Mouse (Mus musculus): ENCODE results near the gene Coq2. TPM values are rescaled to one million over a fixed set of nuclear protein-coding genes. Genes with fewer than 3 reads are reported as not detected.

Gene Coq2
- total RNA-seq, 2 experiments from 2014 or later, result 41.8 to 59.5 TPM

- ATAC-seq (replicated peaks; ENCODE audit: poor library complexity, severe bottlenecking), result no peak
Measured at GRCm38 (mm10) chr5:100666965-100667364, 8.0 kb downstream of the Coq2 start.

GRCm38 (mm10) chr5:100663854-100664253 lies 11.1 kb downstream of the Coq2 start:
- peak; percentile 36 for ATAC-seq (replicated peaks; ENCODE audit: poor library complexity, severe bottlenecking)

- ATAC-seq (replicated peaks; ENCODE audit: poor library complexity, severe bottlenecking), result peak; percentile 87
Measured at GRCm38 (mm10) chr5:100663011-100663410, 11.9 kb downstream of the Coq2 start.

GRCm38 (mm10) chr5:100658460-100658859 lies 16.5 kb downstream of the Coq2 start:
- ATAC-seq (replicated peaks; ENCODE audit: poor library complexity, severe bottlenecking), result no peak

- peak; percentile 92 for ATAC-seq (replicated peaks; ENCODE audit: poor library complexity, severe bottlenecking)
Measured at GRCm38 (mm10) chr5:100656352-100656751, 18.6 kb downstream of the Coq2 start.

- no peak for ATAC-seq (replicated peaks; ENCODE audit: poor library complexity, severe bottlenecking)
Measured at GRCm38 (mm10) chr5:100652327-100652726, 22.6 kb downstream of the Coq2 start.

- ATAC-seq (replicated peaks; ENCODE audit: poor library complexity, severe bottlenecking), result no peak
Measured at GRCm38 (mm10) chr5:100651486-100651885, 23.5 kb downstream of the Coq2 start.

GRCm38 (mm10) chr5:100650969-100651368 lies 24.0 kb downstream of the Coq2 start:
- no peak for ATAC-seq (replicated peaks; ENCODE audit: poor library complexity, severe bottlenecking)

GRCm38 (mm10) chr5:100648546-100648945 lies 26.4 kb downstream of the Coq2 start:
- peak; percentile 27 for ATAC-seq (replicated peaks; ENCODE audit: poor library complexity, severe bottlenecking)

GRCm38 (mm10) chr5:100648046-100648445 lies 26.9 kb downstream of the Coq2 start:
- ATAC-seq (replicated peaks; ENCODE audit: poor library complexity, severe bottlenecking), result no peak

- ATAC-seq (replicated peaks; ENCODE audit: poor library complexity, severe bottlenecking), result no peak
Measured at GRCm38 (mm10) chr5:100646558-100646957, 28.4 kb downstream of the Coq2 start.

GRCm38 (mm10) chr5:100643991-100644535 lies 30.9 kb downstream of the Coq2 start:
- peak; percentile 57 for ATAC-seq (replicated peaks; ENCODE audit: poor library complexity, severe bottlenecking)

GRCm38 (mm10) chr5:100643253-100643990 lies 31.5 kb downstream of the Coq2 start:
- peak; percentile 52 for ATAC-seq (replicated peaks; ENCODE audit: poor library complexity, severe bottlenecking)

GRCm38 (mm10) chr5:100642316-100642715 lies 32.6 kb downstream of the Coq2 start:
- peak; percentile 28 for ATAC-seq (replicated peaks; ENCODE audit: poor library complexity, severe bottlenecking)

GRCm38 (mm10) chr5:100638483-100638882 lies 36.5 kb downstream of the Coq2 start:
- ATAC-seq (replicated peaks; ENCODE audit: poor library complexity, severe bottlenecking), result no peak

- ATAC-seq (replicated peaks; ENCODE audit: poor library complexity, severe bottlenecking), result peak; percentile 18; the same call in 1 of the 2 replicates
Measured at GRCm38 (mm10) chr5:100636794-100637544, 38.0 kb downstream of the Coq2 start.

- no peak for ATAC-seq (replicated peaks; ENCODE audit: poor library complexity, severe bottlenecking)
Measured at GRCm38 (mm10) chr5:100635908-100636307, 39.0 kb downstream of the Coq2 start.

- peak; percentile 52 for ATAC-seq (replicated peaks; ENCODE audit: poor library complexity, severe bottlenecking)
Measured at GRCm38 (mm10) chr5:100634885-100635478, 40.0 kb downstream of the Coq2 start.

- ATAC-seq (replicated peaks; ENCODE audit: poor library complexity, severe bottlenecking), result peak; percentile 87
Measured at GRCm38 (mm10) chr5:100632540-100633129, 42.3 kb downstream of the Coq2 start.

- no peak for ATAC-seq (replicated peaks; ENCODE audit: poor library complexity, severe bottlenecking)
Measured at GRCm38 (mm10) chr5:100628807-100629206, 46.1 kb downstream of the Coq2 start.
